Mouse (Mus musculus): Measurements from ENCODE around the gene Ccdc6. TPM values are rescaled to one million over a fixed set of nuclear protein-coding genes. Genes with fewer than 3 reads are reported as not detected.
A peak's percentile ranks its signal among the peaks of the same experiment; 100 is the strongest.

Gene Ccdc6
- total RNA-seq, 2 experiments from 2014 or later: 69.5 to 75.2 TPM

DNA sequence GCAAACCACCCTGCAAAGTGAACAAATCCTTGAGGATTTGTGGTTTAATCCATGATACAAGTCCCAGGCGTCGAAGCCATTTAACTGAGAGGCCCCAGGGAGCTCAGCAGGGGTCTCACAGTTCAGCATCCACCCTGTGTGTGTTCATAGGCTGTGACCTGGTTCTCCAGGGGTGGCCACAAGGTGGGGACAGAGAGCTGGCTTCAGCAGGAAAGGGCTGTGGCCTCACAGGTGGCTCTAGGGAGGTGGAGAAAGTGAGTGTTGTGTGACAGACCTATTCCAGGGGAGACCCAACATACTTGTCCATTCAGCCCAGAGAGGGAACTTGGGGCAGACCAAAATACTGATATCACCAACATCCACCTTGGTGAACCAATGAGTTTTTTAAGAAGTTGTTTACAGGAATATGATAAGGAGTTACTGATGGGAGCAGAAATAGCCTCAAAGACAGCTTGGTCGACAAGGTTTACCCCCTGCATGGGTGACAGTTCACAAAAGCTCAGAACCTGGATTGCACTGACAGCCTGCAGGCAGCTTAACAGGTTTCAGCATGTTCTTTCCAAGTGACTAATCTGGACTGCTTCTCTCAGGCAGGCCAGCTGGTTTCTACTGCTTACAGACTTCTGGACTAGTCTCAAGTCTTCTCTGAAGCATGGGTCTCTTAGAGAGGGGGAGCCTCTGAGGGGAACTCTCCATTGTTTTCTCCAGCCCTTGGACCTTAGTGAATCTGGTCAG lies 59.7 kb downstream of the Ccdc6 start:
- intact Hi-C loops (cut with DNase I; ENCODE audit: low total_unique reads): no loop called here
- no peak for DNase-seq

DNA sequence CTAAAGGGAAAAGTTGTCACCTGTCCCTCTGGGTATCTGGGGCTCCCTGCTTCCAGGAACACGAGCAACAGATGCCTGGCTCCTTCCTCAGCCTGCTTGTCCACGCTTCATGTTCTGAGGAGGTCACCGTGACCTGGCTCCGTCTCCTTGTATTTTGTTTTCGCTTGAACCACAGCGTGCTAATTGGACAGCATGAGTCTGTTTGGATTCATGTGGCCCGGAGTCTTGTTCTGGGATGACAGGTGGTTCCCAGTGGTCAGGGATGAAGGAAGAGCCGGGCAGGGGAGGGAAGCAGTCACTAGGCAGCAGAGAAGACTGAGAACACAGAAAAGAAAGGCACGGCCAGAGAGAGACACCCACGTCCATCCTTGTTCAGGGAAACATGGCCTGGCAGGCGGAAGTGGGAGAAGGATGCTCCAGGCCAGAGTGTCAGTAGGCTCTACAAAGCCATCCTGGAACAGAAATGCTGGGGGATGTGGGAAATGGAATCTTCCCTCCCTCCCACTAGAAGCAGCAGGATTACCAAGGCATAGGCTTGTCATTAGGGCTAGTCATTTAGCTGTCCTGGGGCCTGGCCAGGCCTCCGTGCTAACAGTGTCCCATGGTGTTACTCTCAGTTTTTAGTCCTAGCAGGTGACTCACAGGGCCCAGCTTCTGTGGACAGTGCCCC lies 62.9 kb downstream of the Ccdc6 start:
- peak; percentile 21 for DNase-seq
- intact Hi-C loops (cut with DNase I; ENCODE audit: low total_unique reads): no loop called here

DNA sequence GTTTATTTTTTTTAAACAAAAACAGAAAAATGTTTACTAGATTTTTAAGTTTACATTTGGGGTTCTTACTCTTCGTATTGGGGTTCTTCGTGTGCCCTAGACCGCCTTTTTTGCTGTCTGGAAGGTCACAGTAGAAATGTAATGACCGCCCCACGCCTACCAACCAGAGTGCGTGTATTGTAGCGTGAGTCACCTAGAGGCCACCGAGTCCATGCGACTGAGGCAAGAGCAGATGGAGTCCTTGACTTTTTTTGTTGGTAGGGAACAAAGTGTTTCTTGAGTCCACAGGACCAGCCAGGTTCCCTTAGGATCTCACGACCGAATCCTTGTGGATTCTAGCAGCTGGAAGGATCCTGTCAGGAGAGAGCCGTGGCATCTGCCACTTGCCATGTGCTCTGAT lies 63.9 kb downstream of the Ccdc6 start:
- intact Hi-C loops (cut with DNase I; ENCODE audit: low total_unique reads): no loop called here
- DNase-seq: no peak

DNA sequence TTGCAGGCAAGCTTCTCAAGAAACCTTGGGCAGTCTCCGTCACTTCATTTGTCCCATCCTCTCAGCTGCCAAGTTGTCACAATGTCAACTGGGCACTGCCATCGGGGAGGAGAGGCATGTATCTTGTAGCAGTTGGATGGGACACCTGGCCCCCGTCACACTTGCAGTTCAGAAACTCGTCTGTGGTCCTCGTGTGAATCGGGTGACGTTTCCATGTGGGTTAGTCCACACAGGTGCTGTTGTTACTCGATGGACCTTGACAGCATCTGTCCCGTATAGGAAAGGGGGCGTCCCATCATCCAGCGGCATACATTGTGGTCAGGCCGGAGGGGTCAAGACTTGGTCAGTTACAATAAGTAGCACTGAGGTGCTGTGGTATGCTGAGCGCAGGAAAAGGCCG lies 64.6 kb downstream of the Ccdc6 start:
- DNase-seq: peak; percentile 52
- intact Hi-C loops (cut with DNase I; ENCODE audit: low total_unique reads): no loop called here

DNA sequence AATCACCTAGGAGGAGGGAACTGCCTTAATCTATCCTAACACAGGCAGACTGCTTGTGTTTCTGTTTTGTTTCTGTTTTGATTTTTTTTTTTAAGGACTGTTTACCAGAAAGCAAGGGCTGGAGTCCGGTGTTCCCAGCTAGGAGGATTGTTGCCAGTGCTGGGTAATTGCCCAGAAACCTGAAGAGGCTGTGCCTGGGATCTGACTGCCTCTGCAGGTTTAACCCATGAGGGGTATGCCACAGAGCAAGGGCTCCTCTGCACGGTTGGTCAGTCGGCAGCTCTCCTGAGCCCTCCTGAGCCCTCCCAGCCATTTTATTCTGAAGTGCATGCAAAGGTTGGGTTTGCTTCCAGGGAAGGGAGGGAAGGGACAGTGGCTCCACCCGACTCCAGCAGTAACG lies 66.8 kb downstream of the Ccdc6 start:
- DNase-seq: peak; percentile 30
- intact Hi-C loops (cut with DNase I; ENCODE audit: low total_unique reads): no loop called here

DNA sequence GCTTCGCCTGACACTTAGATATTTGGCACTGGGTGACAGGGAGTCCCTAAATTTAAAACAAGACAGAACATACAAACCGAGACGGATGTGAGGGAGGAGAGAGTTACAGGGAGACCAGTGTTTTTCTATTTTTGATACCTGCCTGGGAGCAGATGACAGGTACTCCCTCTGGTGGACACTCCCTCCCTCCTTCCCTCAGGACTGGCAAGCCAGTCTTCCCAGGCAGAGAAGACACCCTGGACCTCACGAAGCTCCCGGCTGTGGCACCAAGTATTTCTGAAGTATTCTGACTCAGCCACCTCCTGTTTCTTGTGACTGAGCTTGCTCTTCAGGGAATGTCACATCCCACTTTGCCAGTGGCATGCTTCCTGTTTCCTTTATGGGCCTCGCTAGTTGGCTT lies 69.0 kb downstream of the Ccdc6 start:
- peak; percentile 31 for DNase-seq
- intact Hi-C loops (cut with DNase I; ENCODE audit: low total_unique reads): no loop called here

DNA sequence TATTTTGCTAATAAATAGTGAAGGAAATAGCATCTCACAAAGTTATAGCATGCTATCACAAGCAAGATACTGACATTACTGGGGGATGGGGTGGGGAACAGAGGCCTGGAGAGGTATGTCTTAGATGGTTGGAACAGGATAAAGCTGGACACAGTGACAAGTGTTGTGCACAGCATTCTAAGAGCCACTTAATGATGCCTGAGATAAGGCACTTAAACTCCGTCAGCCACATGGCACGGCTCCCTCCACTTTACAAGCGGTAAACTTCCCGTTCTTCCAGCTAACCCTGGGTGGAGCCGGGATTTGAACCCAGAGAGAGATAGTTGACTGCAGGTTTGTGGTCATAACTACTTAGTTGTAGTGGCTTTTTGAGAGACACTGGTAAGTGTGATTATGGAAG lies 69.5 kb downstream of the Ccdc6 start:
- intact Hi-C loops (cut with DNase I; ENCODE audit: low total_unique reads): no loop called here
- no peak for DNase-seq

DNA sequence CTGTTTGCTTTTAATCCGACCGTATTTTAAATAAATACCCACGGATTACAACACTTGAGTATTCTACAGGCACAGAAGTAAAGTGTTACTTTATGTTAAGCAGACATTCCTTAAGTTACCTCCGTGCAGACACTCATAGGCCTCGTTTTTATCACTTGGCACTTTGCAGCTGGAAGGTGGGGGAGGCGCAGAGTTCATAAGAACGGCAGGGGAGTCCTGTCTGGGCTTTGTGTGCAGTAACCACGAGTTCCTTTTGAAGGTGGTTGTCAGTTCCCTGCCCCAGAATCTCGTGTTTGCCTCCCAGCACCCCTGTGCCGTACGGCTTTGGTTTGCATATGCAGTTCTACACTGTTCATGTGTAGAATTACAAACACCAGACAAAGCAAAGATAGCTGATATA lies 70.7 kb downstream of the Ccdc6 start:
- no peak for DNase-seq
- intact Hi-C loops (cut with DNase I; ENCODE audit: low total_unique reads): no loop called here

DNA sequence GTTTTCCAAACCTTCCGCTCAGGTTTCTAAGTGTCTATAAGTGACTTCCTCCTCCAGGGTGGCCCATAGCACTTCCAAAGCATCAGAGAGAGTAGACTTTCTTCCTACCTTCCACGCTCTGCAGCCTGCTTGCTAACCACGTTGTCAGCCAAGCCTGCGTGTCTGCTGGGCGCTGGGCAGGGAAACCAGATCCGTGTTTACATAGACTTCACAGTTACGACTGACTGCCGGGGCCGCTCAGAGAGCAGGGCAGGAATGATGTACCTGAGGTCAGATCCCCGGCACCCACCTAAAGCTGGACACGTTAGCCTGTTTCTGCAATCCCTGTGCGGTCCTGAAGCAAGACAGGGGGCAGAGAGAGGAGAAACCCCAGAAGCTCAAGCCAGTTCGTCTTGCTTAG lies 71.5 kb downstream of the Ccdc6 start:
- no peak for DNase-seq
- intact Hi-C loops (cut with DNase I; ENCODE audit: low total_unique reads): no loop called here

DNA sequence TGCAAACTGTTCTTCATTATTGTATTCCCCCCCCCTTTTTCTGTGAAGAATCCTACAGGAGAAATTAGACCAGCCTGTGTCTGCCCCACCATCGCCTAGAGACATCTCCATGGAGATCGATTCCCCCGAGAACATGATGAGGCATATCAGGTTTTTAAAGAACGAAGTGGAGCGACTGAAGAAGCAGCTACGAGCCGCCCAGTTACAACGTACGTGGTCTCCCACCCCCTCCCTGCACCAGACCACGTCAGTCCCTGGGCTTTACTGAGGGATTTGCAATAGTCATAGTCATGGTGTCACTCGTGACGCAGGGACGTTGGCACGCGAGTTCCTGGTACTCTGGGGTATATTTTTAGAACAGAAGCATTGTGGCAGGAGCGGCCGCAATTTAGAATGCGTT lies 72.1 kb downstream of the Ccdc6 start:
- intact Hi-C loops (cut with DNase I; ENCODE audit: low total_unique reads): no loop called here
- peak; percentile 13 for DNase-seq

DNA sequence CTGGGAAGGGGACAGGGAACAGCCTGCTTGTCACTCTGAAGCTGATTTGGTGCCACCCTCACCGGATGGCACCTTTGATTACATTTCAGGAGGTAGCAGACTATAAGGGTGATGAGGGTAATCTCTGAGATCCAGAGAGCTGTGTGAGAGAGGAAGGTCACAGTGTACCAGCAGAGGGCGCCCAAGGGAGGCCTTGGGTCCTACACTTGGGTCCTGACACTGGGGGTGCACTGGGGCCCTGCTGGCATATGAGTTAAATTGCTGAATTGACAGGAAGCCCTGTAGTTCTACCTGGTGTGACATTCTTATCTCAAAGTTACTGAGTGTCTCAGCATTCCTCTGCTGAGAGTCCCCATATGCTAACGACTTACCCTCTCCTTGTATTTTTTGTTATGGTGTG lies 76.4 kb downstream of the Ccdc6 start:
- peak; percentile 73 for DNase-seq
- intact Hi-C loops (cut with DNase I; ENCODE audit: low total_unique reads): loop anchor here (5.0 to 10.0 kb wide), 3 partner anchors 119 to 391 kb away; no protein-coding TSS in a partner anchor

DNA sequence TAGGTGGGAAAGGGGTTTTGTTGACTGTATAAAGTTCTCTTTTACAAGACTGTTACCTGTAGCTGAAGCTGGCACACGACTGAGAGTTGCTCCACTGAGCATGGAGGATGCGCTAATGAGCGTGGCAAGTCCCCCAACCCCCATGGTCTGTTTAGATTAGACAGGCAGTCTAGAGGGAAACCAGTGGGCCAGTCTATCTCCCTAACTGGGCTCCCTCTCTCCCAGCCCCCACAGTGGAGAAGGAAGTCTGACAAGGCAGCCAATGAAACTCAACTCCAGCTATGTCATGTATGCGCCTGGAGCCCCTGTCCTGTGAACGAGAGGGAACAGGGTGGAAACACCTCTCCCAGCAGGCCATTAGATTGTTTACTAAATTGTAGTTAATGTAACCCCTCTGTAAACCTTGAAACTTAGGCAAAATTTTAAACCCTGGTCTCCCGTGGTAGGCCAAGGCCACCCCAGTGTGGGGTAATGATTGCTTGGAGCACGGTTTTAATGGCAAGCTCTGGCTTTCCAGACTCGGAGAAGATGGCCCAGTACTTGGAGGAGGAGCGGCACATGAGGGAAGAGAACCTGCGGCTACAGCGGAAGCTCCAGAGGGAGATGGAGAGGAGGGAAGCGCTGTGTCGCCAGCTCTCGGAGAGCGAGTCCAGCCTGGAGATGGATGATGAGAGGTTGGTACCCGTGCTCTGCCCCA lies 77.7 kb downstream of the Ccdc6 start:
- intact Hi-C loops (cut with DNase I; ENCODE audit: low total_unique reads): loop anchor here (5.0 to 10.0 kb wide), 3 partner anchors 118 to 390 kb away; no protein-coding TSS in a partner anchor
- no peak for DNase-seq

DNA sequence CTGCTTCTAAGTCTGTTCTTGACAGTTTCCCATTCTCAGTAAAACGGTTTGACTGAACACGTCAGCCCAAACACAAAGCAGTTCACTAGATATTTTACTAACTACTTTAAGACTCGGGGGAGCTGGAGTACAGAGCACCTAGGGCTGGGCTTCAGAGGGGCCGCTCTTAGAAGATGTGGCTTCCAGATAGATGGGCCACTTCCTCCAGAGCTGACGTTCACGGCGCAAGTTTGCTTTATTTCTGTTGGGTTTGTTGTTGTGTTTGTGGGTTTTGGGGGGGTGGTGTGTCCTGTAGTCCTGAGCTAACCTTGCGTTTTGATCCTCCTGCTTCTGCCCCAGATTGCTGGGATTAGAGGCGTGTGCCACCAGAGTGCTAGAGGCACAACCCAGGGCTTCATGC lies 83.8 kb downstream of the Ccdc6 start:
- no peak for DNase-seq
- intact Hi-C loops (cut with DNase I; ENCODE audit: low total_unique reads): no loop called here

DNA sequence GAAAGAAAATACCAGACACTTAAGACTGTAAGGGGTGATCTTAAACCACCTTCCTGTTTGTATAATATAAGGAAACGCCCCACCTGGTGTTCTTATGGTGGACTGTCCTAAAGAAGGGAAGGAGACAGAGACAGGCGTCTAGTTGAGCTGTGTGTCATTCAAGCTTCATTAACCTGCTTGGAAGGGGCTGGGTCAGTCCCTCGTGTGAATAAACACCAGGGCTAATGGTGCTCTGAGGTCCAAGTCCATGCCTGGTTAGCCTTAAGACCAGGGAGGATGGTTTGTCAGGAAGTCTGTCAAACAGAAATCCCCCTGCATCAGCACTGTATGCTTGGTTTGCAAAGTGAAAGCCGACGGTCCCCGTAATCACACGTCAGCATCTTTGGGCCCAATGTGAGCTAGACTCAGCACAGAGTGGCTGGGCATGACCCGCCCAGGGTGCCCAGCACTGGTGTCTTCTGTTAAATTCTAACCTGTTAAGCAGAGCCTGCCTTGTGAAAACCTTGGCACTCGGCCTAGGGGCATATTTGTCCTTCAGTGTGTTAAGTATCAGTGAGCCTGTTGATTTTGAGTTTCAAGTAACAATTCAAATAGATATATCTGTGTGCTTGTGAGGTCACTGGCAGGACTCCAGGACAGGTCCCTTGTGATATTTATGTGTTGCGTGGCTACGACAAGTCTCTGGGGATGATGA lies 84.5 kb downstream of the Ccdc6 start:
- intact Hi-C loops (cut with DNase I; ENCODE audit: low total_unique reads): no loop called here
- DNase-seq: no peak

DNA sequence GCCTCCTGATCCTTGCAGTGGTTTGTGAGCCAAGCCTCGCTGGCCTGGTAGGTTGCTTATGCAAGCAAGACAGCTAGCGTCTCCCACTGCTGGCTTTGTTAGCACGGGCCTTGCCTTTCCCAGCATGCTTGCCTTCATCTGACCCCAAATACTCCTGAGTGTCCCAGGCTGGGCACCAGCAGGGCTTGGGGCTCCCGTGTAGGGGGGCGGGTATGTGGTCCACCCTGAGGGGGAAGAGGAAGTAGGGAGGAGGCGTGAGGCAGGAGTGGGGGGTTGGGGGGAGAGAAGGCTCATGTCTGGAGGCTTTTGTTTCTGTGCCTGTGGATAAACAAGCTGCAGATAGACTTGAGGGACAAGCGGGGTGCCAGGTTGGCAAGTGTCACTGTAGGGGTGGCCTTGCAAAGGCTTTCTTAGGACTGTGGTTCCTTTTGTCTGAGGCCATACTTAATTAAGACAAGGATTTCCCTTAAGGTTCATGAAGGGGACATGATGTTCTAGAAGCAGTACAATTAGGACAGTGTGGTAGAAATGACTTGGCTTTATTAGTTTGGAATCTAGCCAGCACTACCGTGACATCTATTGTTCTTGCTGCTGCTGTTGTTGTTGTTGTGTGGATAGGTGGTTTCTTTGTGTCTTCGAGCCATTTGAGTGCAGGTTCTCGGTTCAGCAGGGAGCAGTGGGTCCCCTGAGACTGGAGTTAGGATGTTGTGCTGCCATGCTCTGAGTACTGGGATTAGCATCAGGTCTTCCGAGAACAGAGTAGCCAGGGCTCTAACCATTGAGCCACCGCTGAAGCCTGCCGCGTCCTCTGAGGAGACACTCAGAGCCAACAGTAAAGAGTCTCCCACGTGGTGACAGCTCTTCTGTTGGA lies 86.5 kb downstream of the Ccdc6 start:
- peak; percentile 45 for DNase-seq

DNA sequence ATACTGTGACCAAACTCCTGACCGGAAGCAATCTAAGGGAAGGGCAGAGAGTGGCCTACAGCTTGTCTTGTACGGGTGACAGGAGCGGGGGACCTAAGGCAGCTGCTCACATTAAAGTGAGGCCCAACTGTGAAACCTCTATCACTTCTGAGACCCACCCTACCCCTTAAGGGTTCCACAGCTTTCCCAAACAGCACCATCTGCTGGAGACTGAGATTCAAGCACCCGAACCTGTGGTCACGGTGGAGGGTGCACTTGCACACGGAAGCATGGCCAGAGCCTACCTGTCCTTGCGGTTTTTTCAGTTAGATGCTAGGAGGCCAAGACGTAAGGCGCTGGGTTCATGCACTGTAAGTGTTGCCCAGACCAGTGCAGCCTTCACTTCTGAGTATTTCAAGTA lies 89.2 kb downstream of the Ccdc6 start:
- intact Hi-C loops (cut with DNase I; ENCODE audit: low total_unique reads): no loop called here
- DNase-seq: peak; percentile 34

More for the DNA sequence above, 86.5 kb downstream of the Ccdc6 start:
- intact Hi-C loops (cut with DNase I; ENCODE audit: low total_unique reads): no loop called here

DNA sequence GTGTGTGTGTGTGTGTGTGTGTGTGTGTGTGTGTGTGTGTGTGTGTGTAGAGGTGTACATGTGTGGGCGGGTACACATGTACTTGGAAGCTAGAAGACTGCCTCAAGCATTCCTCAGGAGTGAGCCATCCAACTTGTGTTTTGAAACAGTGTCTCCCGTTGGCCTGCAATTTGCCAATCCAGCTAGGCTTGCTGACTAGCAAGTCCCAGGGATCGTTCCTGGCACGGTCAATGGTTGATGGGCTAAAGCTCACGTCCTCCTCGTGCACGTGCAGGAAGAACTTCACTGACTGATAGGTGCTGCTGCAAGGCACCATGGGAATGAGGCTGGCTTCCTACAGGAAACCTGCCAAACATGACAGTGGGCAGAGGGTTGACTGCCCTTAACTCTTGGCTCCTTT lies 89.7 kb downstream of the Ccdc6 start:
- peak; percentile 26 for DNase-seq
- intact Hi-C loops (cut with DNase I; ENCODE audit: low total_unique reads): no loop called here

DNA sequence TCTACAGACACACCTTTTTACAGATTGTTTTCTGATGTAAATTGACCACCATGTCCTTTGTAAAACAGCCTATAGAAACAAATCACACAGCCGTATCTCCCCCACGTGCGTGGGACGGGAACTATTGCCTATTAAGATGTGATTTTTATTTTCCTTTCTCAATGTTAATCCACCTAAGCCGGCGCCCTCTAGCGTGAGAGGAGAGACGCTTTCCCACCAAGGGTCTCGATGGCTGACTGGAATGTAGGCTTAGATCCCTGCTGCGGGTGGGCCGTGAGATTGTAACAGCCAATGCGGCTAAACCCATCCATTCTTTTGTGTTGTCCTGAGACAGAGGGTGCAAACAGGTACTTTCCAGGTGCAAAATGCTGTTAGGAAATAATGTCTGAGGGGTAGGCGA lies 92.9 kb downstream of the Ccdc6 start:
- no peak for DNase-seq
- intact Hi-C loops (cut with DNase I; ENCODE audit: low total_unique reads): loop anchor here (10.0 kb wide), 1 partner anchor 65 kb away; no protein-coding TSS in a partner anchor

DNA sequence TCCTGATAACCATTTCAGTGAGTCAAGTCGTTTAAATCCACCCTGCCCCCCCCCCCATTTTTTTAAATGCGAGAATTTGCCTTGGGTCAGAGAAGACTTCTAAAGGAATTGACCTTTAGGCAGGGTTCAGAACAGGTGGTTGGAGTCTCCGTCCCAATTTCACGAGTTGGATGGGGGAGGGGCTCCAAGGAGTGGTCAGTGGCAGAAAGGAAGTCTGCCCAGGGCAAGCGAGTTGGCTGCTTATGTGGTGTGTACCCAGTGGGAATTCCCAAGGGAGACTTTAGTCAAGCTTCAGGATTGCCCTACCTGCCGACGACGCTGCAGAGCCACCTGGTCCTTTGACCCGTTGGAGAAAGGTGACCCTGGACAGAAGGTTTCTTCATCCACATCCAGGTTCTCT lies 97.4 kb downstream of the Ccdc6 start:
- intact Hi-C loops (cut with DNase I; ENCODE audit: low total_unique reads): loop anchor here (10.0 kb wide), 1 partner anchor 61 kb away; no protein-coding TSS in a partner anchor

More for the DNA sequence above, 97.4 kb downstream of the Ccdc6 start:
- DNase-seq: no peak
